Mouse (Mus musculus): ENCODE measurements around the gene Dnah7b. TPM values are rescaled to one million over a fixed set of nuclear protein-coding genes. Genes with fewer than 3 reads are reported as not detected.
"Not testable (repeated sequence)": the region's sequence is repeated elsewhere in the genome, so short reads cannot be mapped to it uniquely, and the experiment has no call there.

Gene Dnah7b
- polyA plus RNA-seq, 1 experiment from 2014 or later = 1.4 TPM

DNA sequence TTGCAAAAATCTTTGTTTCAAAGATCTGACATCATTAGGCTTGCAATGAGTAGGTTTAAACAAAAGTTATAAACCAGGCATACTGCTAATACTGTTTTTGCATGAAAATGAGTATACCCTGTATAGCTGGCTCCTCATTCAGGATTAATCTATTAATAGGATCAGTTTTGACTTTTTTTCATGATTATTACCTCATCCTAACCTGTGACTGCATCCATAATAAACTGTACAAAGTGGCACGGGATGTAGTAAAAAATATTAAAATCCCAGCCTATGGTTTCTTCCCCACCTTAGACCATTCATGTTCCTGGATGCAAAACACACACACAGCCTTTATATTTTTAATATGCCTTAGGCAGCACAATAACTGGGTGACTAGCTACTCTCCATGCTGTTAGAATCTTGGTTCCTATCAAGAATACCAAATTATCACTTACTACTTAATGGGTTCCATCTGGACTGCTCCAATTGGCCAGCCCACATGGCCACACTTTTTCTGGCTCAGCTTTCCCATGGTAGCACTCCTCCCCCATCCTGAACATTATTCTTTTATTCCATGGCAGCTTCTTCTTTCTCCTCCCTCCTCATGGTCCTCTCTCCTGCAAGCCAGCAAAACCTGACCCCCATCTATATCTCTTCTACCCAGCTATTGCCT lies 212.9 kb downstream of the Dnah7b start:
- not testable (repeated sequence) for H3K4me1 ChIP-seq (ENCODE audit: insufficient read depth, low read length); H3K27ac ChIP-seq (ENCODE audit: low read length); H3K9me3 ChIP-seq (ENCODE audit: low read length); ATAC-seq (ENCODE audit: low FRiP score, low TSS enrichment); H3K36me3 ChIP-seq (ENCODE audit: insufficient read depth, low read length); H3K9ac ChIP-seq (replicated peaks; ENCODE audit: low read length); H3K4me2 ChIP-seq (replicated peaks; ENCODE audit: low read depth, low read length); H3K4me3 ChIP-seq (ENCODE audit: low read length); H3K27me3 ChIP-seq (ENCODE audit: insufficient read depth, low read length)
- WGBS = 89% methylated on average over 1 of the region's 1 CpGs

- H3K9me3 ChIP-seq (ENCODE audit: low read length); H3K36me3 ChIP-seq (ENCODE audit: insufficient read depth, low read length); H3K4me1 ChIP-seq (ENCODE audit: insufficient read depth, low read length); H3K27me3 ChIP-seq (ENCODE audit: insufficient read depth, low read length); ATAC-seq (ENCODE audit: low FRiP score, low TSS enrichment); H3K4me2 ChIP-seq (replicated peaks; ENCODE audit: low read depth, low read length); H3K27ac ChIP-seq (ENCODE audit: low read length); H3K4me3 ChIP-seq (ENCODE audit: low read length); H3K9ac ChIP-seq (replicated peaks; ENCODE audit: low read length): not testable (repeated sequence)
- 65% methylated on average over 2 of the region's 2 CpGs for WGBS
Observed at GRCm38 (mm10) chr1:46294451-46294850, 228.3 kb downstream of the Dnah7b start.

DNA sequence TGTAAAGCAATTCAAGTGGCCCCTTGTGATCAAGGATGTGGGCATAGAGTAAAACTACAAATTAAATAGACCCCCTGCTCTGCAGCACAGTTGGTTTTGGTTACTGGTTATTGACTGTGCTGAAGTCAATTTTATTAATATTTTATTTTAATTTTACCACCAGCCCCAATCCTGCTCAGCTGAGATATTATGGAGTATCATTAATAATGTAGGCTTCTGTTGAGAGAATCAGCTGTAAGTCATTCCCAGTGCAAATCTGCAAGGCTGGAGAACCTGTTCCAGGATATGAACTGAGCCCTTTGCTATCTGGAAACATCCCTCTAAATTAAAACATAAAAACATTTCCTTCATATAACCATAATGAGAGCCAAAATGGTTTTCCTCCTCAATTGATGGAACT lies 259.8 kb downstream of the Dnah7b start:
- not testable (repeated sequence) for H3K4me1 ChIP-seq (ENCODE audit: insufficient read depth, low read length); H3K36me3 ChIP-seq (ENCODE audit: insufficient read depth, low read length); H3K4me2 ChIP-seq (replicated peaks; ENCODE audit: low read depth, low read length); H3K27me3 ChIP-seq (ENCODE audit: insufficient read depth, low read length); H3K27ac ChIP-seq (ENCODE audit: low read length); ATAC-seq (ENCODE audit: low FRiP score, low TSS enrichment); H3K9me3 ChIP-seq (ENCODE audit: low read length); H3K9ac ChIP-seq (replicated peaks; ENCODE audit: low read length); H3K4me3 ChIP-seq (ENCODE audit: low read length)

DNA sequence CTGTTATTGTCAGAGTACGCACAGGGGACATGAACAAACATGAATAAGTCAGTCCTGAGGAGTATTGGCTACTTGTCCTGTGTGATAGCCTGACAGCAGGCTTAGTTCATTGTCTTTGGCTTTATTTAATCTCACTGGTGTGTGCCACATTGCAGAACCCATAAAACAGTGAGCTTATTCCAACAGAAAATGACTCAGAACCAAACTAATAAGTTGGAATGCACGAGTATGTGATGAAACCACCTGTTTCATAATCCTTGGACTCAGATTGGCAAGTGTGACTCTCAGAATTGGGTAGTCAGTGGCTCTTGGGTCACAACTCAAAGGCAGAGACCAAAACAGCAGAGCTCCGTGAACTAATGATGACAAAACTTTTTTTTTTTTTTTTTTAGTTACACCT lies 279.2 kb downstream of the Dnah7b start:
- not testable (repeated sequence) for ATAC-seq (ENCODE audit: low FRiP score, low TSS enrichment); H3K27me3 ChIP-seq (ENCODE audit: insufficient read depth, low read length); H3K9ac ChIP-seq (replicated peaks; ENCODE audit: low read length); H3K9me3 ChIP-seq (ENCODE audit: low read length); H3K27ac ChIP-seq (ENCODE audit: low read length); H3K4me1 ChIP-seq (ENCODE audit: insufficient read depth, low read length); H3K36me3 ChIP-seq (ENCODE audit: insufficient read depth, low read length); H3K4me3 ChIP-seq (ENCODE audit: low read length); H3K4me2 ChIP-seq (replicated peaks; ENCODE audit: low read depth, low read length)
- WGBS = 90% methylated on average over 3 of the region's 3 CpGs

- ATAC-seq (ENCODE audit: low FRiP score, low TSS enrichment); H3K4me2 ChIP-seq (replicated peaks; ENCODE audit: low read depth, low read length): not testable (repeated sequence)
- WGBS = 89% methylated on average over 3 of the region's 3 CpGs
Observed at GRCm38 (mm10) chr1:46380641-46381040, 314.5 kb downstream of the Dnah7b start.

GRCm38 (mm10) chr1:46394681-46395297 lies 328.7 kb downstream of the Dnah7b start:
- WGBS = 60% methylated on average over 3 of the region's 4 CpGs
- not testable (repeated sequence) for H3K9me3 ChIP-seq (ENCODE audit: low read length); H3K4me2 ChIP-seq (replicated peaks; ENCODE audit: low read depth, low read length); ATAC-seq (ENCODE audit: low FRiP score, low TSS enrichment); H3K27ac ChIP-seq (ENCODE audit: low read length); H3K36me3 ChIP-seq (ENCODE audit: insufficient read depth, low read length); H3K9ac ChIP-seq (replicated peaks; ENCODE audit: low read length); H3K4me1 ChIP-seq (ENCODE audit: insufficient read depth, low read length); H3K4me3 ChIP-seq (ENCODE audit: low read length); H3K27me3 ChIP-seq (ENCODE audit: insufficient read depth, low read length)

More at GRCm38 (mm10) chr1:46380641-46381040, 314.5 kb downstream of the Dnah7b start:
- not testable (repeated sequence) for H3K9me3 ChIP-seq (ENCODE audit: low read length); H3K36me3 ChIP-seq (ENCODE audit: insufficient read depth, low read length); H3K9ac ChIP-seq (replicated peaks; ENCODE audit: low read length); H3K4me1 ChIP-seq (ENCODE audit: insufficient read depth, low read length); H3K27me3 ChIP-seq (ENCODE audit: insufficient read depth, low read length); H3K4me3 ChIP-seq (ENCODE audit: low read length); H3K27ac ChIP-seq (ENCODE audit: low read length)

DNA sequence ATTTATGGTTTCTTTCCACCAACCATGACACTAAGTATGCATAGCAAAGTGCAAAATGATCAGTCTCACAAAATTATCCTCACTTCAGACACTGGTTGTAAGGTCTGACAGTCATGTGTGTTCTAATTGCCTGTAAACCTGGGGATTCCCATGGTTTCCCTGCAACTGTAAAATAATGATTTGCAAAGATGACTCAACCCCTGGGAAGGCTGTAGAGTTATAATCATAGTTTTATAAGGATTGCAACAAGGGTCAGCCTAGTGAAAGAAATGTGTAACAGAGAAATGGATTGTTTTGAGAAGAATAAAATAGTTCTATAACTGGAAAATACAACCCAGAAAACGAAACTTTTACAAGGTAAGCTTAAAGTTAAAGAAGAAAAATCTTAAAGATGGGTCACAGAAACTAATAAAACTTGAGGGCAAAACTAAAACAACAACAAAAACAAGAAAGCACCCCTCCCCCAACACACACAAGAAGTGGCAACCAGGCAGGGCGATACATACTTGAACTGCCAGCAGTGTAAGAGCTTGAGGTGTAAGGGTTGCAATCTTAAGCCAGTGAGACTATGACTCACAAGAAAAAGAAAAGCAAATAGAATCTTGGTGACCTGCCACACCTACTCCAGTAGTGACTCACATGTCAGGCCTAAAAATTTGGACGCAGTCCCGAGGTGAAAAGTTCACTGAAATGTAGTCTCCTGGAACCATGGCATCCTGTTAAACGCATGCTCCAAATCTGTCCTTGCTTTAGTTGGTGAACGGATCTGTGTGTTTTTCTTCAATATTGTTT lies 342.4 kb downstream of the Dnah7b start:
- WGBS = 70% methylated on average over 6 of the region's 6 CpGs
- Histone ChIP-seq H3K4me2 (replicated peaks; ENCODE audit: low read depth, low read length) (no peak overlapping the region), H3K4me3 (ENCODE audit: low read length) (no peak overlapping the region), H3K27me3 (ENCODE audit: insufficient read depth, low read length) (no peaks in the 10 kb centered on the region), H3K9ac (replicated peaks; ENCODE audit: low read length) (no peak overlapping the region), H3K9me3 (ENCODE audit: low read length) (no peaks in the 10 kb centered on the region), H3K4me1 (ENCODE audit: insufficient read depth, low read length) (no peaks in the 10 kb centered on the region), H3K36me3 (ENCODE audit: insufficient read depth, low read length) (no peaks in the 10 kb centered on the region), H3K27ac (ENCODE audit: low read length) (no peak overlapping the region)
- no peak for ATAC-seq (ENCODE audit: low FRiP score, low TSS enrichment)

DNA sequence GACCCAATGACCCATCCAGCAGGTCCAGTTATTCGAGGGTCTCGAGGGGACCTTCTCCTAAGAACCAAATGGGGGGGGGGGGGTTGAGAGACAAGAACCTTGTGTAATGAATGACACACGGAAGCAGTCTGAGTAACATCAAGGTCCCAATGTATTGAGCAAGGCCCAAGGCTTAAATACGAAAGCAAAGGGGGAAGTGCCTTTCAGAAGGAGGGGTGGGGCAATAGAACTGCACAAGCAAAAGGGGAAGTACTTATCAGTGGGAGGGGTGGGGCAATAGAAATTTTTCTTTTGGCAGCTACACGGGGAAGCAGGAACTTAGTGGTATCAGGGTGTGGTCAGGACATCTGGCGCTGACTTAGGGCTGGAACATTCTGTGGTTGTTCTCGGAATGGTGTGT lies 348.7 kb downstream of the Dnah7b start:
- ATAC-seq (ENCODE audit: low FRiP score, low TSS enrichment); H3K27ac ChIP-seq (ENCODE audit: low read length); H3K36me3 ChIP-seq (ENCODE audit: insufficient read depth, low read length); H3K4me3 ChIP-seq (ENCODE audit: low read length); H3K9me3 ChIP-seq (ENCODE audit: low read length); H3K27me3 ChIP-seq (ENCODE audit: insufficient read depth, low read length); H3K4me2 ChIP-seq (replicated peaks; ENCODE audit: low read depth, low read length); H3K4me1 ChIP-seq (ENCODE audit: insufficient read depth, low read length); H3K9ac ChIP-seq (replicated peaks; ENCODE audit: low read length): not testable (repeated sequence)
- 78% methylated on average over 7 of the region's 7 CpGs for WGBS

GRCm38 (mm10) chr1:46416946-46417345 lies 350.8 kb downstream of the Dnah7b start:
- 17% methylated on average over 3 of the region's 3 CpGs for WGBS
- H3K4me1 ChIP-seq (ENCODE audit: insufficient read depth, low read length); ATAC-seq (ENCODE audit: low FRiP score, low TSS enrichment); H3K4me2 ChIP-seq (replicated peaks; ENCODE audit: low read depth, low read length); H3K9me3 ChIP-seq (ENCODE audit: low read length); H3K36me3 ChIP-seq (ENCODE audit: insufficient read depth, low read length); H3K9ac ChIP-seq (replicated peaks; ENCODE audit: low read length); H3K4me3 ChIP-seq (ENCODE audit: low read length); H3K27me3 ChIP-seq (ENCODE audit: insufficient read depth, low read length); H3K27ac ChIP-seq (ENCODE audit: low read length): not testable (repeated sequence)

- H3K27ac ChIP-seq (ENCODE audit: low read length); H3K9ac ChIP-seq (replicated peaks; ENCODE audit: low read length); H3K4me2 ChIP-seq (replicated peaks; ENCODE audit: low read depth, low read length); H3K4me1 ChIP-seq (ENCODE audit: insufficient read depth, low read length); H3K9me3 ChIP-seq (ENCODE audit: low read length); H3K27me3 ChIP-seq (ENCODE audit: insufficient read depth, low read length); H3K36me3 ChIP-seq (ENCODE audit: insufficient read depth, low read length); ATAC-seq (ENCODE audit: low FRiP score, low TSS enrichment); H3K4me3 ChIP-seq (ENCODE audit: low read length): not testable (repeated sequence)
- 62% methylated on average over 3 of the region's 4 CpGs for WGBS
Observed at GRCm38 (mm10) chr1:46418966-46419365, 352.9 kb downstream of the Dnah7b start.
